Mouse (Mus musculus) liver, embryonic 13.5 days (tissue): Measurements from ENCODE around the gene Zfp981. TPM values are rescaled to one million over a fixed set of nuclear protein-coding genes. Genes with fewer than 3 reads are reported as not detected.
A peak's percentile ranks its signal among the peaks of the same experiment; 100 is the strongest.
"Not testable (repeated sequence)": the region's sequence is repeated elsewhere in the genome, so short reads cannot be mapped to it uniquely, and the experiment has no call there.

Experiments
- ATAC-seq: fragments of 200-750 bp; cut with Nextera tagmentation; 2 replicates; pipeline ENCODE4 v1.8.0; 2017; ENCODE audit warnings: low read depth, mild to moderate bottlenecking, moderate number of reproducible peaks, moderate library complexity
- DNase-seq: peaks from one replicate; pipeline ENCODE4 v3.0.0; 2022
- H3K27ac ChIP-seq: fragments of 300-500 bp; sonication (generic); 2 replicates; pipeline ENCODE4 v1.5.1; 2015; ENCODE audit warnings: moderate library complexity, mild to moderate bottlenecking, inconsistent platforms
- H3K27me3 ChIP-seq: fragments of 300-500 bp; sonication (generic); 2 replicates; pipeline ENCODE4 v1.6.1; 2015; ENCODE audit warnings: mild to moderate bottlenecking, inconsistent platforms
- H3K36me3 ChIP-seq: fragments of 300-500 bp; sonication (generic); 2 replicates; pipeline ENCODE4 v1.6.1; 2015; ENCODE audit warnings: mild to moderate bottlenecking, inconsistent platforms
- H3K4me1 ChIP-seq: fragments of 300-500 bp; sonication (generic); replicated peaks from 2 replicates; pipeline ENCODE4 v1.6.1; 2015; ENCODE audit warnings: inconsistent platforms
- H3K4me2 ChIP-seq: fragments of 300-500 bp; sonication (generic); 2 replicates; pipeline ENCODE4 v1.6.1; 2015; ENCODE audit warnings: inconsistent platforms, mild to moderate bottlenecking, moderate library complexity
- H3K4me3 ChIP-seq: fragments of 300-500 bp; sonication (generic); replicated peaks from 2 replicates; pipeline ENCODE4 v1.5.1; 2015; ENCODE audit warnings: mild to moderate bottlenecking, inconsistent platforms
- H3K9ac ChIP-seq: fragments of 300-500 bp; sonication (generic); 2 replicates; pipeline ENCODE4 v1.6.1; 2015; ENCODE audit warnings: mild to moderate bottlenecking, inconsistent platforms
- H3K9me3 ChIP-seq: fragments of 300-500 bp; sonication (generic); replicated peaks from 2 replicates; pipeline ENCODE4 v1.6.1; 2016; ENCODE audit warnings: inconsistent platforms
- WGBS: fragments of 180-500 bp; shearing (Covaris S2); methylation state at CpG from one replicate; pipeline ENCODE4 v1.1.7; 2015; ENCODE audit not compliant: insufficient replicate concordance; 5-methylcytosine and 5-hydroxymethylcytosine counted together
- polyA plus RNA-seq: library from polyadenylated mRNA; unstranded; fragments of >200 nt; fragmentation: Nextera tagmentation; extraction: Ambion mirVana; gene quantifications from 2 replicates; pipeline ENCODE4 v1.2.1, GENCODE M21; 2015

The Zfp981 gene
- polyA plus RNA-seq, 1 experiment from 2014 or later: 0.07 TPM

DNA sequence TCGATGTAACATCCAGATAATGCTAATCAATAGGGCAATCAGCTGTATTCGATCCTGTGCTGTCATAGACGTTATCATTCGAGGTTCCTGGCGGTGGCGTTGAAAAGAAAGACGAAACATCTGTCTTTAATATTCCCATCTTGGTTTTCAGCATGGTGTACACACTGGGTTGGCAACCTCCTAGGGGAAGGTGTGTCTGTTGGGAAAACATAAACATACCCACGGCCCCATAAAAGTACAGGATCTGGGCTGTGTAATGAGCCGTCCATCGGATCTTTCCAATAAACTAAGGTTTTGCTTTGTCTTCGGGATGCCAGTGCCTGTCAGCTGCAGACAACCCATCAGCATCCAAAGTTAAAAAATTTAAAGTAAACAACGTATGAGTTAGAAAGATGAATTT is 31.8 kb upstream of the Zfp981 start:
- not testable (repeated sequence) for H3K4me3 ChIP-seq
- WGBS: 81% methylated on average over 11 of the region's 12 CpGs
- ATAC-seq: 0 out of 2 replicates have a peak, but pooled peaks have one; percentile 11

DNA sequence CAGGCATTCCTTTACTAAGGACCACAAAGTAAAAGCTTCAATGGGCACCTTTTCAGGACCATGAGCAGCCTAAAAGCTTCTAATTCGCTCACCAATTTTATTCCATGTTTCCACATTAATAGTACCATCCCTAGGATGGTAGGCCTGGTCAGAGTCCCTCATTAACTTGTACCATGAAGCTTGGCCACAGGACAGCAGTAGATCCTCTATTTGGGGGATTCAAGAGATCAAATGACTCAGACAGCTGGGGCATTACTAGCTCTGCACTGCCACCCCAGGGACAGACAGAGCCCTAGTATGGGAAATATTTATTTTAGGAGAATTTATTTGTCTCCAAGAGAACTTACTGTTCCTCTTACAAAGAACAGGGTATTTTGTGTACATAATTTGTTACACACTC is 27.6 kb upstream of the Zfp981 start:
- ATAC-seq: peak; percentile 21; the same call in 1 of the 2 replicates
- H3K4me2 ChIP-seq: not testable (repeated sequence)

More for the DNA sequence above, 31.8 kb upstream of the Zfp981 start:
- not testable (repeated sequence) for H3K4me1 ChIP-seq, DNase-seq, H3K9ac ChIP-seq, H3K27me3 ChIP-seq, H3K27ac ChIP-seq, H3K4me2 ChIP-seq
- Histone ChIP-seq H3K9me3 (peaks cover 15% of the 10 kb centered on the region), H3K36me3 (peaks cover 12% of the 10 kb centered on the region)

DNA sequence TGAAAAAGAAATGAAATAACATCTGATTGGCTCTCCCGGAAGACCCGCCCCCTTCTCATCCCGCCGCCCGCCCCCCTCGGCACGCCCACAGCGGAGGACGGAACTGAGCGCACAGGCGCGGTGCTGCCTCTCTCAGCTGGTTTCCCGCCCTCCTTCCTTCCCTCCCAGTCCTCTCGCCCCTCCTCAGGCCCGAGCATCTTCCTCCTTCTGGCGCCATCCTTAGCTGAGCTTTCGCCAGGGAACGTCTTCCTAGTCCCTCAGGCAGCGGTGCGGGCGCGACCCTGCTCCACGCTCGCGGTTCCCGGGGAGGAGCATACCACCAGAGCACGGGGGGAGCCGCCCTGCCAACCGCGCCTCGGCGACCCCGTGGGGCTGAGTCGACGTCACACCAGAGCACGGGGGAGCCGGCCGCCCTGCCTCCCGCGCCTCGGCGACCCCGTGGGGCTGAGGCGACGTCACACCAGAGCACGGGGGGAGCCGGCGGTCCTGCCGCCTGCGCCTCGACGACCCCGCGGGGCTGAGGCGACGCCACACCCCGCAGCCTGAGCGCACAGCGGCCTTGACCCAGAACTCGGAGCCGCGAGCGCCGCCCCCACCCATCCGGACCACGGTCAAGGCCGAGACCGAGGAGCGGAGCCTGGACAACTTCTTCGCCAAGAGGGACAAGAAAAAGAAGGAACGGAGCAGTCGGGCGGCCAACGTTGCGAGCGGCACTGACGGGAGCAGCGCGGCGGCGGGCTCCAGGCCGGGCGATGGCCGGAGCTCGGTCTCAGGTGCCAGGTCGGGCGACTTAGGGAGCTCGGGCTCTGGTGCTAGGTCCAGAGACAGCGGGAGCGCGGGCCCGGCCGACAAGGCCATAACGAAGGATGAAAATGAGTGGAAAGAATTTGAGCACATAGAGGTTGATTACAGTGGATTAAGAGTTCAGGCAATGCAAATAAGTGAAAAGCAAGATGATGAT is 26.8 kb upstream of the Zfp981 start:
- H3K27ac ChIP-seq, H3K27me3 ChIP-seq, DNase-seq, H3K9ac ChIP-seq, H3K4me3 ChIP-seq, H3K36me3 ChIP-seq, H3K4me1 ChIP-seq, H3K4me2 ChIP-seq: not testable (repeated sequence)
- peaks cover 27% of the 10 kb centered on the region for H3K9me3 ChIP-seq
- ATAC-seq: peak; percentile 76
- 47% methylated on average over 74 of the region's 94 CpGs for WGBS

More for the DNA sequence above, 27.6 kb upstream of the Zfp981 start:
- H3K9me3 ChIP-seq: peaks cover 32% of the 10 kb centered on the region
- no CpG with 5 or more reads among the region's 1 CpGs for WGBS
- not testable (repeated sequence) for DNase-seq, H3K4me1 ChIP-seq, H3K4me3 ChIP-seq, H3K27me3 ChIP-seq, H3K36me3 ChIP-seq, H3K27ac ChIP-seq, H3K9ac ChIP-seq

GRCm38 (mm10) chr4:146476260-146476659 is 25.6 kb upstream of the Zfp981 start:
- H3K9me3 ChIP-seq: peaks cover 33% of the 10 kb centered on the region
- not testable (repeated sequence) for H3K36me3 ChIP-seq, H3K4me2 ChIP-seq, DNase-seq, H3K27ac ChIP-seq, H3K4me3 ChIP-seq, H3K9ac ChIP-seq, H3K4me1 ChIP-seq, H3K27me3 ChIP-seq, ATAC-seq
- WGBS: 86% methylated on average over 2 of the region's 2 CpGs

DNA sequence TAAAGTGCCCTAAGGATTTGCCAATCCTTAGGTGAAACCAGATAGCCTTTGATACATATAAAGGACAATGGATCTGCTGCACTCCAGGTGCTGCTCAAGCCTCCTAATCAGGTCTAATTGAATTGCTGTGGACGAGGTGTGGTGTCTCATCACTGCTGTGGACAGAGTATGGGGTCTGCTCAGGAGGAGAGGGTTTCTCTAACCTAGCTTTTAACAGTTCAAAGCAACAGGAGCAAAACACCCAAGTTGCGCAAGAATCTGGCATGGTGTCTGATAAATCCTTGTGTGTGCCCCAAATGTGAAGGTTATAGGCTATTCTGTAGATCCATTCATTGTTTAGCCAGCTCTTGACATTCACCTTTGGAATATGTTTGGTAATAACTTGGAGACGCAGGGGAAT is 24.9 kb upstream of the Zfp981 start:
- H3K9ac ChIP-seq, H3K27me3 ChIP-seq, ATAC-seq, H3K36me3 ChIP-seq, DNase-seq, H3K4me2 ChIP-seq, H3K27ac ChIP-seq, H3K4me1 ChIP-seq, H3K4me3 ChIP-seq: not testable (repeated sequence)
- 59% methylated on average over 3 of the region's 3 CpGs for WGBS
- H3K9me3 ChIP-seq: peaks cover 38% of the 10 kb centered on the region

DNA sequence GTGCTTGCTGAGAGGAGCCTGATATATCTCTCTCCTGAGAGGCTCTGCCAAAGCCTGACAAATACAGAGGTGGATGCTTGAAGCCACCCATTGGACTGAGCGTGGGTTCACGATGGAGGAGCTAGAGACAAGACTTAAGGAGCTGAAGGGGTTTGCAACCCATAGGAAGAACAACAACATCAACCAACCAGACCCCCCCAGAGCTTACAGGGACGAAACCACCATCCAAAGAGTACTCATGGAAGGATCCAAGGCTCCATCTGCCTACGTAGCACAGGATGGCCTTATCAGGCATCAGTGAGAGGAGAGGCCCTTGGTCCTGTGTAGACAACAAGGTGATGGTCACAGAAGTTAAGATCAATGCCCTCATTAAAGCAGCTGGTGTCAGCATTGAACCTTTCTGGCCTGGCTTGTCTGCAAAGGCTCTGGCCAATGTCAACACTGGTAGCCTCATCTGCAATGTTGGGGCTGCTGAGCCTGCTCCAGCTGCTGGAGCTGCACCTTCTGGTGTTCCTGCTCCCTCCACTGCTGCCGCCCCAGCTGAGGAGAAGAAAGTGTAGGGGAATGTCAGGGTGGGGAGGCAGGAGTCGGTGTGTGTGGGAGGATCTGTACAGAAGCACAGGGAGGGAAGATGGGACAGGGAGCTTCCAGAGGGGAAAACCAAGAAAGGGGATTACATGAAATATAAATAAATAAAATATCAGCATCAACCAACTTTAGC is 21.3 kb upstream of the Zfp981 start:
- peaks cover 64% of the 10 kb centered on the region for H3K9me3 ChIP-seq
- 52% methylated on average over 6 of the region's 6 CpGs for WGBS
- not testable (repeated sequence) for DNase-seq

DNA sequence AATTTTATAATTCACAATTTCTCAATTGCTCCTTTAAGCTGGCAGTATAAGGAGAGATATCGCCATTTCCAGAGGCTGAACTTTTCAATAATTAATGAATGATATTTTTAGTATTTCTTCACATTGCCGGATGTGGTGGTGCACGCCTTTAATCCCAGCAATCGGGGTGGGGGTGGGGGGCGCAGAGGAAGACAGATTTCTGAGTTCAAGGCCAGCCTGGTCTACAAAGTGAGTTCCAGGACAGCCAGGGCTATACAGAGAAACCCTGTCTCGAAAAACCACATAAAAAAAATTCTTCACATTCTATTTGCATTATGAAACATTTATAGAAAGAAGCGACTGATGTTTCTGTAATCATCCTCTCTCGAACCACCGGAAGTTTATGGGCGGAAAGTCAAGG is 19.3 kb upstream of the Zfp981 start:
- H3K9ac ChIP-seq, H3K4me3 ChIP-seq, H3K27ac ChIP-seq, H3K36me3 ChIP-seq, H3K4me2 ChIP-seq, H3K4me1 ChIP-seq, H3K27me3 ChIP-seq, ATAC-seq, DNase-seq: not testable (repeated sequence)
- H3K9me3 ChIP-seq: peaks cover 55% of the 10 kb centered on the region
- WGBS: 72% methylated on average over 10 of the region's 10 CpGs

More for the DNA sequence above, 21.3 kb upstream of the Zfp981 start:
- not testable (repeated sequence) for H3K27me3 ChIP-seq, H3K4me3 ChIP-seq, H3K4me1 ChIP-seq, H3K36me3 ChIP-seq, H3K27ac ChIP-seq, H3K9ac ChIP-seq, H3K4me2 ChIP-seq
- peak; percentile 39 for ATAC-seq

- ATAC-seq: peak; percentile 56
- H3K27me3 ChIP-seq, H3K27ac ChIP-seq, H3K4me2 ChIP-seq, DNase-seq, H3K36me3 ChIP-seq, H3K4me1 ChIP-seq, H3K4me3 ChIP-seq, H3K9ac ChIP-seq: not testable (repeated sequence)
- WGBS: 56% methylated on average over 13 of the region's 13 CpGs
- peaks cover 49% of the 10 kb centered on the region for H3K9me3 ChIP-seq
Measured at GRCm38 (mm10) chr4:146483571-146484280, 18.1 kb upstream of the Zfp981 start.

DNA sequence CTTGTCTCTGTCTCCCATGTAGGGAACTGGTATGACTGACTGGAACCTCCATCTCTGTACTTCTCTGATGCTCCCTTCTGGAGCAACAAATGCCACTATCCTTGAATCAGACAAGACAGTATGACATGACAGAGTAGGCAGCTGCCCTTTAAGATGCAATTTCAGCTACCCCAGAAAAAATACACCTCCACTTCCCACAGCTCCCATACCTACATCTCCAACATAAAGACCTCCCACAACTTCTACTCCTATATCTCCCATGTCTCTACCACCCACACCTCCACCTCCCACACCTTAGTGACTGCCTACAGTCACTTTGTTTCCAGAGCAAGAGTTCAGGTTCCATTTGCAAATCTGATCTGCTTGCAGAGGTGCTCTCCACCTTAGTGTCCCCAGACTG is 17.2 kb upstream of the Zfp981 start:
- not testable (repeated sequence) for ATAC-seq, H3K27me3 ChIP-seq, DNase-seq, H3K4me1 ChIP-seq, H3K9ac ChIP-seq, H3K27ac ChIP-seq, H3K36me3 ChIP-seq, H3K4me3 ChIP-seq, H3K4me2 ChIP-seq
- H3K9me3 ChIP-seq: peaks cover 50% of the 10 kb centered on the region

DNA sequence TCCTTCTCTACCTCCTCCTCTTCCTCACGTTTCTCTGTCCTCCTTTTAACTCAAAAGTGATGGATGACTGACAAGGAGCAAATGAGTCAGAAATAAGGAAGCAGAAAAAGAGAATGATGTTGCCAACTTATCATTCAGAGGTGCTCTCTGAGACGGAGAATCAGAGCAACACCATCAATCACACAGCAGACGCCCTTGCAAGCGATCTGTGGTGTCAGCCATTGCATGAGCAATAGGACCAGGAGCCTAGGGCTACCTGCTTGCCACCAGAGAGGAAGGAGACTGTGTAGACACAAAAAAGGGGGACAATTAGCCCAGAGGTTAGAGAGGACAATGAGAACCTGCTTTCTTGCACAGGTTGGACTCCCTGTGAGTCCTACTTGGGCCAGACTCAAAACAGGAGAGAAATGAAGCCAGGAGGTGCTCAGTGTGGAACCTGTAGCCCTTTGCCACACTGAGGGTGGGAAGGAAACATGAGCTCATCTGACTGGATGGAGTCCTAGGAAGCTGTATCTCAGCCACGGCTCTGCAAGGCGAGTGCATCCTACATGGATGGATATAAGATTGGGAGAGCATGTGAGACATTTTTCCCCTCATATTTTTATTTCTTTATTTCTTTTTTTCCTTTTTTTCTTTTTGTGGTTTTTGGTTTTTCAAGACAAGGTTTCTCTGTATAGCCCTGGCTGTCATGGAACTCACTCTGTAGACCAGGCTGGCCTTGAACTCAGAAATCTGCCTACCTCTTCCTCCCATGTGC is 16.5 kb upstream of the Zfp981 start:
- H3K4me3 ChIP-seq, H3K27me3 ChIP-seq, ATAC-seq, H3K9ac ChIP-seq, DNase-seq, H3K27ac ChIP-seq, H3K4me1 ChIP-seq, H3K36me3 ChIP-seq, H3K4me2 ChIP-seq: not testable (repeated sequence)
- WGBS: 53% methylated on average over 6 of the region's 6 CpGs
- H3K9me3 ChIP-seq: peaks cover 49% of the 10 kb centered on the region
